Mouse (Mus musculus) ES-Bruce4 (cell line): Measurements from ENCODE around the gene Ints7. TPM values are rescaled to one million over a fixed set of nuclear protein-coding genes. Genes with fewer than 3 reads are reported as not detected.

Experiments used
- H3K27ac ChIP-seq: 2 replicates; pipeline ENCODE4 v1.5.1; 2012; ENCODE audit warnings: low read length, inconsistent platforms; ENCODE audit not compliant: insufficient read depth
- H3K27me3 ChIP-seq: 2 replicates; pipeline ENCODE4 v1.6.1; 2012; ENCODE audit warnings: mild to moderate bottlenecking, low read length, inconsistent platforms; ENCODE audit not compliant: control insufficient read depth, poor library complexity, insufficient read depth, severe bottlenecking
- H3K36me3 ChIP-seq: 2 replicates; pipeline ENCODE4 v1.6.1; 2012; ENCODE audit warnings: inconsistent platforms, mild to moderate bottlenecking, low read length, moderate library complexity; ENCODE audit not compliant: control insufficient read depth, poor library complexity, insufficient read depth, severe bottlenecking
- H3K4me1 ChIP-seq: one replicate; pipeline ENCODE4 v1.8.1; 2011; ENCODE audit warnings: low read length; ENCODE audit not compliant: control insufficient read depth, insufficient read depth
- H3K4me3 ChIP-seq: 2 replicates; pipeline ENCODE4 v1.5.1; 2011; ENCODE audit warnings: low read depth, mild to moderate bottlenecking, low read length
- H3K9ac ChIP-seq: 2 replicates; pipeline ENCODE4 v1.6.1; 2012; ENCODE audit warnings: low read depth, mild to moderate bottlenecking, inconsistent platforms; ENCODE audit not compliant: poor library complexity, severe bottlenecking
- H3K9me3 ChIP-seq: replicated peaks from 2 replicates; pipeline ENCODE4 v1.6.1; 2012; ENCODE audit warnings: mild to moderate bottlenecking, low read length, inconsistent platforms; ENCODE audit not compliant: control insufficient read depth, poor library complexity, insufficient read depth, severe bottlenecking
- CTCF ChIP-seq: IDR thresholded peaks from one replicate; pipeline ENCODE4 v1.8.1; 2011; ENCODE audit warnings: low read depth, low read length
- EP300 ChIP-seq: IDR thresholded peaks from 2 replicates; pipeline ENCODE4 v1.6.1; 2011; ENCODE audit warnings: low read depth, low read length; ENCODE audit not compliant: insufficient read depth
- POLR2A ChIP-seq: IDR thresholded peaks from one replicate; pipeline ENCODE4 v1.8.1; 2011; ENCODE audit warnings: low read length; ENCODE audit not compliant: insufficient read depth
- polyA plus RNA-seq: library from polyadenylated mRNA; stranded (reverse); fragments of >200 nt; gene quantifications from 2 replicates; pipeline ENCODE4 v1.2.4, GENCODE M21; 2011; ENCODE audit warnings: low read depth; ENCODE audit not compliant: missing spikeins, insufficient read depth, insufficient read length

Gene Ints7
- polyA plus RNA-seq, 1 experiment: 58.1 TPM

DNA sequence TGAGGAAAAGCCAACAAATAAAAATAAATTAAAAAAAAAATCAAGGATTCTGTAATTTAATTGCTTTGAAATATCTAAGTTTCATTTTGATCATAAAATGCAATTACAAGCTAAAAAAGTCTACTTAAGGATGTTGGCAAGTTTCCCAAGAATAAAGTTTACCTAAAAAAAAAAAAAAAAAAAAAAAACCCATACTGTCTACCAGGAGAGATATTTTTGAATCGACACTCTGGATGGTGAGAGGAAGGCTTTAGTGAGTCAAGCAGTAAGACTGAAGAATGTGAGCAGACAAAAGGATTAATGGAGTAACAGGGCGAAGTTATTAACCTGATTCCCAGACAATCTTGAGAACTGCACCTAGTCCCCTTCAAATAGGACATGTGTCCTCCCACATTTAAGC is 35.1 kb upstream of the Ints7 start:
- Histone ChIP-seq H3K9ac (no peak overlapping the region), H3K9me3 (no peaks in the 10 kb centered on the region), H3K36me3 (peaks cover 86% of the 10 kb centered on the region), H3K27ac (no peak overlapping the region), H3K4me1 (no peaks in the 10 kb centered on the region), H3K27me3 (no peaks in the 10 kb centered on the region), H3K4me3 (no peak overlapping the region)
- TF ChIP-seq CTCF (no peak), EP300 (no peak), POLR2A (no peak)

DNA sequence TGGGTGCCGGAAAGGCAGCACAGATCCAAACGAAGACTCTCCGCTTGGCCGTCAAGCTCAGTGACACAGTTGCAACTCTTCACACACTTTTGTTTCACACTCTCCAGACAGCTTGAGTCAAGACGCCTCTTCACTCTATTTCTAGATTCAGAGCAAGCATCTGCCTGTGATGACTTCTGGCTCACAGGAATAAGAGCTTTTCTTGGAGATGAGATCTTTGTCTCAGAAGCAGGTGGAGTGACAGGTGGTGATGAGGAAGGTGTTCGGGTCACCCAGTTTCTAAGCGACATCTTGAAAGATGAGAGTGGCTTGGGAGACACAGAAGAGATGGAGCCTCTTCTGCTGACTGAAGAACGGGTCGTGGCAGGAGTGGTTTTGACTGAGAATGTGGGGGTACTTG is 34.4 kb upstream of the Ints7 start:
- no peak overlapping the region for H3K4me3 ChIP-seq
- H3K27me3 ChIP-seq: no peaks in the 10 kb centered on the region
- no peaks in the 10 kb centered on the region for H3K9me3 ChIP-seq
- no peak overlapping the region for H3K27ac ChIP-seq
- H3K4me1 ChIP-seq: no peaks in the 10 kb centered on the region
- no peak for TF ChIP-seq CTCF
- no peak for TF ChIP-seq POLR2A
- no peak for TF ChIP-seq EP300
- H3K9ac ChIP-seq: no peak overlapping the region
- H3K36me3 ChIP-seq: peaks cover 90% of the 10 kb centered on the region

DNA sequence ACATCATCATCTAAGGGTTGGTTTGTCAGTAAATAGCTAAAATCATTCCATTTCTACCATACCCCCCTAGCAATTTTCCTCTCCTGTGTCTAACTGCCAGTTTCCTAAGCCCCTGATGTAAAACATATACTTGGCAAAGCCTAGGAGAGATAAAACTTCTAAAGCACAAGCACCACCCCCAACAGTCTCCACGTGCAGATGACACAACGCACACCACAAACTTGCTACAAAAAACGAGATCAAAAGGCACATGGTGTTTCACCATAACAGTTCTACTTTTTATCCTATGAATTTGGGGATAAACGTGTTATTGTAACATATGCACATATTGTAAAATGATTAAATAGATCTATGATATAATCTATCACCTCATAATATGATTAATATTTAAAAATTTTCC is 33.8 kb upstream of the Ints7 start:
- no peaks in the 10 kb centered on the region for H3K9me3 ChIP-seq
- no peak overlapping the region for H3K9ac ChIP-seq
- H3K27ac ChIP-seq: no peak overlapping the region
- peaks cover 91% of the 10 kb centered on the region for H3K36me3 ChIP-seq
- H3K4me1 ChIP-seq: no peaks in the 10 kb centered on the region
- H3K4me3 ChIP-seq: no peak overlapping the region
- no peaks in the 10 kb centered on the region for H3K27me3 ChIP-seq
- TF ChIP-seq POLR2A: no peak

DNA sequence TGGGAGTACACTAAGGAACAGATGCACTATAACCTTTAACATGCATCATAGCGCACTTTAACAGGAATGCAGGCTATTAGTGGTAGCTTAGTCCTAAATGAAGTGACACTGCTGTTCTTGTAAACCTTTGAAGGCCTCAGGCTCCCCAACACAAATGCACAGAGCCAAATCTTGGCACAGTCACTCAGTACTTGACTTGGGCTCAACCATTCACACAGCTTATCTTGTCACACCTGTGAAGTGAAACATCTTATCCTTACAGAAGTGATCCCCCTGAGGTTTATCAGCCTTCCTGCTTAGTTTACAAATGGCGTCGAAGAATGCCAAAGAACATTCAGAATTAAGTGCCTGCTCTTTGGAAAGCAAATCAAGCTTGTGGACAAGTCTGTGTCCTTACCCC is 31.7 kb upstream of the Ints7 start:
- H3K4me3 ChIP-seq: no peak overlapping the region
- no peak overlapping the region for H3K27ac ChIP-seq
- H3K9me3 ChIP-seq: no peaks in the 10 kb centered on the region
- H3K36me3 ChIP-seq: peaks cover 91% of the 10 kb centered on the region
- H3K4me1 ChIP-seq: no peaks in the 10 kb centered on the region
- no peak overlapping the region for H3K9ac ChIP-seq
- H3K27me3 ChIP-seq: no peaks in the 10 kb centered on the region
- no peak for TF ChIP-seq POLR2A
- no peak for TF ChIP-seq EP300
- no peak for TF ChIP-seq CTCF

DNA sequence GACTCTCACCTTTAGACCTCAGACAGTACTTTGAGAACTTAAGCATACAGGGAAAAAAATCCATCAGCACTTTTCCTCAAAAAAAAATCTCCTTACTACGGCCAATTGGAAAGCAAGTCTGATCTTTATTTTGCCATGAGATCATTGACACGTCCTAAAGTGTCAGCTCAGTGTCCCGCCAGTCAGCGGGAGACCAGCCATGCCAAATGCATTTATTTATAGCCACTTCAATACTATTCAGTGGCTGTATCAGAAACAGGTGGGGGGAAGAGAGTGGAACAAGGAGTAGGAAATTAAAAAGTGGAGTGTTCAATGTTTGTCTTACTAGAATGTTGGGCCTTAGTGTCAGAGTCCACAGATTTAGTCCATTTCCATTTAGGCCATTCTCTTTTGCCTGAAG is 24.6 kb upstream of the Ints7 start:
- H3K9me3 ChIP-seq: no peaks in the 10 kb centered on the region
- TF ChIP-seq POLR2A: no peak
- TF ChIP-seq EP300: no peak
- TF ChIP-seq CTCF: no peak
- no peak overlapping the region for H3K27ac ChIP-seq
- H3K4me1 ChIP-seq: no peaks in the 10 kb centered on the region
- H3K27me3 ChIP-seq: no peaks in the 10 kb centered on the region
- no peak overlapping the region for H3K9ac ChIP-seq
- H3K36me3 ChIP-seq: peaks cover 69% of the 10 kb centered on the region
- H3K4me3 ChIP-seq: no peak overlapping the region

DNA sequence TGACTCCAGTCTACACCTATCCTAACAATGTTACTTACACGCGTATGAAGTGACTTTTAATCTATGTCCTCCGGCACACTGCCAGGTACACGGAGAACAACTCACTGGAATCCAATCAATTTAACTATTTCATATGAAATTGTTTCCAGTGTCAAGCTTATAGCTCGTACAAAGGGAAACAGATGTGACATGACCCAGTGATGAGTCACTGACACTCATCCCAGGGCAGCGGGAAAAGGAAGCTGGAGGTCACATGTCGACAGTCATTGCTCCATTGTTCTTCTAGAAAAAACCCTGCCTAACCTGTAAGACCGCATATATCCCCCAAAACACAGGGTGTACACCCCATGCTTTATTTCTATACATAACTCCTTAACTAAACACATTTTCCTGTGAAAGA is 18.3 kb upstream of the Ints7 start:
- Histone ChIP-seq H3K9ac (no peak overlapping the region), H3K4me1 (no peaks in the 10 kb centered on the region), H3K4me3 (no peak overlapping the region), H3K27ac (no peak overlapping the region), H3K27me3 (no peaks in the 10 kb centered on the region), H3K9me3 (no peaks in the 10 kb centered on the region), H3K36me3 (peaks cover 80% of the 10 kb centered on the region)
- TF ChIP-seq EP300 (no peak), CTCF (no peak), POLR2A (no peak)

DNA sequence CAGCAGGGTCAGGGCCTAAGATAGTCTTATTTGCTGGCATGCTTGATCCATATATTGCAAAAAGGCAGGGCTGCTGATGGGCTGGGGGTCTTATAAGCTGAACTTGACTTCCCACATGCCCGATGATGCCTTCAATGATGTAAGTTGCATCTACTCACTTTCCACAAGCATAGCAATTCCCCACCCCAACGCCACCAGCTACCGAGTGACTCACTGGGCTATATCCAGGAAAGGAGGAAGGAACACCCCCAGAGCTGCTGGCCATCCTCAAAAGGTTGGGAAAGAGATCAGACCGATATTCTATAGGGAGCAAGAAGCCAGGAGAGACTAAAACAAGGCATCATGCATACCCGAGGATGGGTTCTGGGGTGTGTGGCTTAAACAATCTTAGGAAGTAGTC is 15.7 kb upstream of the Ints7 start:
- no peaks in the 10 kb centered on the region for H3K9me3 ChIP-seq
- no peak overlapping the region for H3K9ac ChIP-seq
- H3K27ac ChIP-seq: no peak overlapping the region
- no peak overlapping the region for H3K4me3 ChIP-seq
- peaks cover 68% of the 10 kb centered on the region for H3K36me3 ChIP-seq
- no peaks in the 10 kb centered on the region for H3K27me3 ChIP-seq
- no peak for TF ChIP-seq POLR2A
- no peak for TF ChIP-seq EP300
- TF ChIP-seq CTCF: no peak
- no peaks in the 10 kb centered on the region for H3K4me1 ChIP-seq
